Mouse (Mus musculus): ENCODE measurements around the gene Cdc25a. TPM values are rescaled to one million over a fixed set of nuclear protein-coding genes. Genes with fewer than 3 reads are reported as not detected.

Cdc25a gene
- total RNA-seq (2017): 7.9 and 10.2 TPM in 2 replicates

- ATAC-seq (ENCODE audit: extremely low read depth, insufficient number of reproducible peaks, low FRiP score, poor library complexity, severe bottlenecking): peak; percentile 98
These were observed at the start of gene Cdc25a for GRCm38 (mm10) chr9:109874797-109875691. Cdc25a (plus strand) TSS chr9:109875579.

GRCm38 (mm10) chr9:109825739-109826138, 49.6 kb upstream of the Cdc25a start:
- ATAC-seq (ENCODE audit: extremely low read depth, insufficient number of reproducible peaks, low FRiP score, poor library complexity, severe bottlenecking): no peak

GRCm38 (mm10) chr9:109826181-109826580, 49.2 kb upstream of the Cdc25a start:
- no peak for ATAC-seq (ENCODE audit: extremely low read depth, insufficient number of reproducible peaks, low FRiP score, poor library complexity, severe bottlenecking)

- ATAC-seq (ENCODE audit: extremely low read depth, insufficient number of reproducible peaks, low FRiP score, poor library complexity, severe bottlenecking): peak; percentile 89
These were observed 42.8 kb upstream of the Cdc25a start, which contains the start of gene Nme6 for GRCm38 (mm10) chr9:109832391-109833087. Nme6 (plus strand) TSS chr9:109832749.

- no peak for ATAC-seq (ENCODE audit: extremely low read depth, insufficient number of reproducible peaks, low FRiP score, poor library complexity, severe bottlenecking)
These were observed 42.3 kb upstream of the Cdc25a start for GRCm38 (mm10) chr9:109833088-109833412.

GRCm38 (mm10) chr9:109849312-109849758, 26.0 kb upstream of the Cdc25a start, which contains the start of gene Camp:
Camp (minus strand) TSS chr9:109849617.
- ATAC-seq (ENCODE audit: extremely low read depth, insufficient number of reproducible peaks, low FRiP score, poor library complexity, severe bottlenecking): no peak

- no peak for ATAC-seq (ENCODE audit: extremely low read depth, insufficient number of reproducible peaks, low FRiP score, poor library complexity, severe bottlenecking)
These were observed 25.3 kb upstream of the Cdc25a start for GRCm38 (mm10) chr9:109850099-109850498.

- 0 out of 2 replicates have a peak, but pooled peaks have one; percentile 16 for ATAC-seq (ENCODE audit: extremely low read depth, insufficient number of reproducible peaks, low FRiP score, poor library complexity, severe bottlenecking)
These were observed 21.0 kb upstream of the Cdc25a start for GRCm38 (mm10) chr9:109854341-109854740.

- ATAC-seq (ENCODE audit: extremely low read depth, insufficient number of reproducible peaks, low FRiP score, poor library complexity, severe bottlenecking): no peak
These were observed 19.4 kb upstream of the Cdc25a start for GRCm38 (mm10) chr9:109855947-109856346.

- ATAC-seq (ENCODE audit: extremely low read depth, insufficient number of reproducible peaks, low FRiP score, poor library complexity, severe bottlenecking): peak; percentile 76
These were observed 12.9 kb upstream of the Cdc25a start for GRCm38 (mm10) chr9:109862397-109863044.

- no peak for ATAC-seq (ENCODE audit: extremely low read depth, insufficient number of reproducible peaks, low FRiP score, poor library complexity, severe bottlenecking)
These were observed 12.3 kb upstream of the Cdc25a start for GRCm38 (mm10) chr9:109863085-109863484.

GRCm38 (mm10) chr9:109866218-109866617, 9.2 kb upstream of the Cdc25a start:
- ATAC-seq (ENCODE audit: extremely low read depth, insufficient number of reproducible peaks, low FRiP score, poor library complexity, severe bottlenecking): no peak

- ATAC-seq (ENCODE audit: extremely low read depth, insufficient number of reproducible peaks, low FRiP score, poor library complexity, severe bottlenecking): no peak
These were observed 4.3 kb upstream of the Cdc25a start for GRCm38 (mm10) chr9:109870983-109871572.

GRCm38 (mm10) chr9:109875695-109876601, 569 bp downstream of the Cdc25a start:
- no peak for ATAC-seq (ENCODE audit: extremely low read depth, insufficient number of reproducible peaks, low FRiP score, poor library complexity, severe bottlenecking)

- ATAC-seq (ENCODE audit: extremely low read depth, insufficient number of reproducible peaks, low FRiP score, poor library complexity, severe bottlenecking): no peak
These were observed 1.4 kb downstream of the Cdc25a start for GRCm38 (mm10) chr9:109876756-109877155.

- no peak for ATAC-seq (ENCODE audit: extremely low read depth, insufficient number of reproducible peaks, low FRiP score, poor library complexity, severe bottlenecking)
These were observed 2.3 kb downstream of the Cdc25a start for GRCm38 (mm10) chr9:109877666-109878065.

- ATAC-seq (ENCODE audit: extremely low read depth, insufficient number of reproducible peaks, low FRiP score, poor library complexity, severe bottlenecking): no peak
These were observed 3.9 kb downstream of the Cdc25a start for GRCm38 (mm10) chr9:109879305-109879704.

- ATAC-seq (ENCODE audit: extremely low read depth, insufficient number of reproducible peaks, low FRiP score, poor library complexity, severe bottlenecking): no peak
These were observed 10.9 kb downstream of the Cdc25a start for GRCm38 (mm10) chr9:109886259-109886658.

Data from neutrophil, adult 5-6 weeks (primary cell).